Mouse (Mus musculus): ENCODE measurements around the gene Tbc1d4. TPM values are rescaled to one million over a fixed set of nuclear protein-coding genes. Genes with fewer than 3 reads are reported as not detected.

The Tbc1d4 gene
- total and polyA plus RNA-seq, 3 experiments: not detected

DNA sequence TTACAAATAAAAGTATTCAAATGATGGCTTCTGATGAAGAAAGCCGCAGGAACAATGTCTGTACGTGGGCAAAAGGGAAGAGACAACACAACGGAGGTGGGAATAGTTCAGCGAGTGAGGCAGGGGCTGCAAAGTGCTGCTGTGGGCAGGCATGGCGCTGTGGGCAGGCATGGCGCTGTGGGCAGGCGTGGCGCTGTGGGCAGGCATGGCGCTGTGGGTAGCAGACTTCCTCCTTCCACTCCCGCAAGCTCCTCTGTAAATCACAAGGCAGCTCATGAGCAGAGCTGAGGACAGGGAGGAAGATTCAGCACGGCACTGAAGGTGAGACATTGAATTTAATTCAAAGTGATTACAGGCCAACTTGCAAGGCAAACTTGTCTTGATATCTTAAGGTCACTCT lies 93.0 kb downstream of the Tbc1d4 start:
- Histone ChIP-seq H3K9ac (ENCODE audit: control insufficient read depth, low read depth, low read length, poor library complexity, severe bottlenecking) (no peak overlapping the region), H3K27me3 (ENCODE audit: control insufficient read depth in 1 of 2, insufficient read depth in 2 of 2, low read length in 2 of 2) (no peaks in the 10 kb centered on the region), H3K27ac (ENCODE audit: control insufficient read depth, low read depth, low read length) (no peak overlapping the region), H3K79me2 (ENCODE audit: control insufficient read depth, insufficient read depth, low read length, poor library complexity) (no peaks in the 10 kb centered on the region), H3K36me3 (ENCODE audit: control insufficient read depth in 1 of 2, insufficient read depth in 2 of 2, low read length in 2 of 2) (no peaks in the 10 kb centered on the region), H3K9me3 (replicated peaks; ENCODE audit: insufficient read depth, low read length) (no peaks in the 10 kb centered on the region), H3K4me1 (ENCODE audit: control insufficient read depth in 1 of 2, insufficient read depth in 2 of 2, low read length in 2 of 2) (no peaks in the 10 kb centered on the region), H3K4me3 (ENCODE audit: control insufficient read depth in 1 of 2, insufficient read depth in 1 of 2, low read depth in 2 of 2, low read length in 2 of 2) (no peak overlapping the region)
- no peak for DNase-seq (ENCODE audit: low read depth, low spot score)
- TF ChIP-seq USF2 (IDR thresholded peaks at IDR 0.05; ENCODE audit: borderline replicate concordance in 1 of 2, insufficient read depth in 1 of 2, low read depth in 1 of 2, low read length in 2 of 2) (no peak), UBTF (IDR thresholded peaks at IDR 0.05; ENCODE audit: borderline replicate concordance, insufficient read depth, low read depth, low read length) (no peak), ZMIZ1 (IDR thresholded peaks at IDR 0.05; ENCODE audit: low read depth, low read length) (no peak), TAL1 (IDR thresholded peaks at IDR 0.05; ENCODE audit: low read length) (no peak), SIN3A (IDR thresholded peaks at IDR 0.05; ENCODE audit: low read length) (no peak), POLR2AphosphoS2 (IDR thresholded peaks at IDR 0.05; ENCODE audit: low read length) (no peak), NELFE (IDR thresholded peaks at IDR 0.05; ENCODE audit: low read depth, low read length) (no peak), KAT2A (conservative IDR thresholded peaks at IDR 0.05; ENCODE audit: low read depth, low read length) (no peak), POLR2AphosphoS5 (IDR thresholded peaks at IDR 0.05; ENCODE audit: borderline replicate concordance, low read depth, low read length) (no peak), MAX (IDR thresholded peaks at IDR 0.05; ENCODE audit: low read length) (no peak), MAZ (IDR thresholded peaks at IDR 0.05; ENCODE audit: low read depth, low read length) (no peak), ELF1 (IDR thresholded peaks at IDR 0.05; ENCODE audit: low read depth, low read length) (no peak), EP300 (IDR thresholded peaks at IDR 0.05; ENCODE audit: low read depth in 1 of 2, low read length in 2 of 2) (no peak), TBP (IDR thresholded peaks at IDR 0.05; ENCODE audit: low read depth, low read length) (no peak), BHLHE40 (IDR thresholded peaks at IDR 0.05; ENCODE audit: borderline replicate concordance, low read depth, low read length) (no peak), CHD1 (IDR thresholded peaks at IDR 0.05; ENCODE audit: low read depth, low read length) (no peak), MYC (IDR thresholded peaks at IDR 0.05; ENCODE audit: low read depth, low read length) (no peak)

DNA sequence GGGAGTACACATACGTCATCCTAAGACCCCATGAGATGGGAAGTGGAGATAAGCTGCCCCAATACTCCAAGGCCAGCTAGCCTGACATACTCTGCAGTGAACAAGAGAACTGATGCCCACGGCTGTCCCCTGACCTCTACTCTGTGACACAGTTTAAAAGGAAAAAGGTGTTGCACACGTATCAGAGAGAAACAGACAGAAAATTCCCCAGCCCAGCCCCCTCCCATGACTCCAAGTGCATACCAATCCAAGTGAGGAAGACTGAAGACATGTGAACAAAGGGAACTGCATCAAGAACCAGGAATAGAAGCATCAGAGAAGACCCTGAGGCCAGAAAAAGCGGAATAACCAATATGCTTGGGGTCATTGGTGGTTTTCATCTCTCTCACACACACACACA lies 93.7 kb downstream of the Tbc1d4 start:
- H3K9ac ChIP-seq (ENCODE audit: control insufficient read depth, low read depth, low read length, poor library complexity, severe bottlenecking): no peak overlapping the region
- DNase-seq (ENCODE audit: low read depth, low spot score): no peak
- no peaks in the 10 kb centered on the region for H3K79me2 ChIP-seq (ENCODE audit: control insufficient read depth, insufficient read depth, low read length, poor library complexity)
- no peak overlapping the region for H3K4me3 ChIP-seq (ENCODE audit: control insufficient read depth in 1 of 2, insufficient read depth in 1 of 2, low read depth in 2 of 2, low read length in 2 of 2)
- TF ChIP-seq CHD1 (IDR thresholded peaks at IDR 0.05; ENCODE audit: low read depth, low read length): no peak
- no peak overlapping the region for H3K27ac ChIP-seq (ENCODE audit: control insufficient read depth, low read depth, low read length)
- no peaks in the 10 kb centered on the region for H3K9me3 ChIP-seq (replicated peaks; ENCODE audit: insufficient read depth, low read length)
- H3K36me3 ChIP-seq (ENCODE audit: control insufficient read depth in 1 of 2, insufficient read depth in 2 of 2, low read length in 2 of 2): no peaks in the 10 kb centered on the region
- H3K27me3 ChIP-seq (ENCODE audit: control insufficient read depth in 1 of 2, insufficient read depth in 2 of 2, low read length in 2 of 2): no peaks in the 10 kb centered on the region
- no peaks in the 10 kb centered on the region for H3K4me1 ChIP-seq (ENCODE audit: control insufficient read depth in 1 of 2, insufficient read depth in 2 of 2, low read length in 2 of 2)

Data from MEL (cell line).